Mouse (Mus musculus) MEL (cell line): ENCODE results near the gene Vamp8. TPM values are rescaled to one million over a fixed set of nuclear protein-coding genes. Genes with fewer than 3 reads are reported as not detected.

Experiments used
- DNase-seq: peaks from one replicate; pipeline ENCODE4 v3.0.0; 2011; ENCODE audit warnings: low read depth, low spot score
- H3K27ac ChIP-seq: 2 replicates; pipeline ENCODE4 v1.5.1; 2012; ENCODE audit warnings: low read depth, mild to moderate bottlenecking, control low read depth, low read length, moderate library complexity; ENCODE audit not compliant: control insufficient read depth
- H3K27me3 ChIP-seq, 2 experiments: fragments of 150-350 bp in 1 of 2; sonication (generic) in 1 of 2; 2 replicates each; pipeline ENCODE4 v1.6.1; 2012; ENCODE audit warnings: low read length in 2 of 2, mild to moderate bottlenecking in 2 of 2, improper control_type of control experiment in 1 of 2, moderate library complexity in 1 of 2; ENCODE audit not compliant: insufficient read depth in 2 of 2, control insufficient read depth in 1 of 2
- H3K36me3 ChIP-seq, 2 experiments: 2 replicates each; pipeline ENCODE4 v1.6.1; 2012 to 2014; ENCODE audit warnings: low read length in 2 of 2, improper control_type of control experiment in 1 of 2, inconsistent platforms in 1 of 2, mild to moderate bottlenecking in 1 of 2; ENCODE audit not compliant: insufficient read depth in 2 of 2, control insufficient read depth in 1 of 2
- H3K4me1 ChIP-seq, 2 experiments: fragments of 150-350 bp in 1 of 2; sonication (generic) in 1 of 2; 2 replicates each; pipeline ENCODE4 v1.6.1; 2012; ENCODE audit warnings: low read length in 2 of 2, improper control_type of control experiment in 1 of 2, mild to moderate bottlenecking in 1 of 2; ENCODE audit not compliant: insufficient read depth in 2 of 2, control insufficient read depth in 1 of 2
- H3K4me3 ChIP-seq, 2 experiments: fragments of 150-350 bp in 1 of 2; sonication (generic) in 1 of 2; 2 replicates each; pipeline ENCODE4 v1.5.1; 2012; ENCODE audit warnings: low read depth in 2 of 2, low read length in 2 of 2, mild to moderate bottlenecking in 2 of 2, moderate library complexity in 2 of 2, control low read depth in 1 of 2, improper control_type of control experiment in 1 of 2; ENCODE audit not compliant: control insufficient read depth in 1 of 2, insufficient read depth in 1 of 2
- H3K79me2 ChIP-seq: 2 replicates; pipeline ENCODE4 v1.6.1; 2012; ENCODE audit warnings: mild to moderate bottlenecking, low read length, moderate library complexity; ENCODE audit not compliant: control insufficient read depth, poor library complexity, insufficient read depth
- H3K9ac ChIP-seq: 2 replicates; pipeline ENCODE4 v1.6.1; 2012; ENCODE audit warnings: low read depth, mild to moderate bottlenecking, control low read depth, low read length, moderate library complexity; ENCODE audit not compliant: control insufficient read depth, poor library complexity, severe bottlenecking
- H3K9me3 ChIP-seq: fragments of 150-350 bp; sonication (generic); replicated peaks from 2 replicates; pipeline ENCODE4 v1.6.1; 2012; ENCODE audit warnings: mild to moderate bottlenecking, low read length, improper control_type of control experiment, moderate library complexity; ENCODE audit not compliant: insufficient read depth
- CHD2 ChIP-seq: IDR thresholded peaks from 2 replicates; pipeline ENCODE4 v1.6.1; 2011; ENCODE audit warnings: low read length, improper control_type of control experiment
- CTCF ChIP-seq, 3 experiments: IDR thresholded peaks in 2 of 3; conservative IDR thresholded peaks in 1 of 3; 2 replicates each; pipeline ENCODE4 v1.5.1; 2011 to 2012; ENCODE audit warnings: low read length in 3 of 3, low read depth in 2 of 3, mild to moderate bottlenecking in 2 of 3, improper control_type of control experiment in 1 of 3, inconsistent platforms in 1 of 3, mixed read lengths in 1 of 3, moderate library complexity in 1 of 3; ENCODE audit not compliant: control insufficient read depth in 1 of 3, insufficient read depth in 1 of 3, poor library complexity in 1 of 3, severe bottlenecking in 1 of 3
- EP300 ChIP-seq, 2 experiments: IDR thresholded peaks; 2 replicates each; pipeline ENCODE4 v1.6.1; 2011; ENCODE audit warnings: improper control_type of control experiment in 2 of 2, low read length in 2 of 2, low read depth in 1 of 2, mild to moderate bottlenecking in 1 of 2
- ETS1 ChIP-seq: IDR thresholded peaks from 2 replicates; pipeline ENCODE4 v1.6.1; 2012; ENCODE audit warnings: low read depth, mild to moderate bottlenecking, inconsistent platforms, low read length, improper control_type of control experiment, moderate library complexity
- GABPA ChIP-seq: IDR thresholded peaks from 2 replicates; pipeline ENCODE4 v1.6.1; 2012; ENCODE audit warnings: low read depth, mild to moderate bottlenecking, inconsistent platforms, low read length, improper control_type of control experiment, moderate library complexity
- GATA1 ChIP-seq: IDR thresholded peaks from 2 replicates; pipeline ENCODE4 v1.6.1; 2011; ENCODE audit warnings: low read depth, low read length, improper control_type of control experiment
- HCFC1 ChIP-seq: IDR thresholded peaks from 2 replicates; pipeline ENCODE4 v1.6.1; 2012; ENCODE audit warnings: low read depth, mild to moderate bottlenecking, inconsistent platforms, low read length, improper control_type of control experiment, moderate library complexity
- KAT2A ChIP-seq: conservative IDR thresholded peaks from 2 replicates; pipeline ENCODE4 v1.6.1; 2012; ENCODE audit warnings: low read depth, low read length, improper control_type of control experiment, inconsistent platforms
- MXI1 ChIP-seq: IDR thresholded peaks from 2 replicates; pipeline ENCODE4 v1.6.1; 2011; ENCODE audit warnings: mild to moderate bottlenecking, low read depth, low read length, improper control_type of control experiment
- MYC ChIP-seq: IDR thresholded peaks from 2 replicates; pipeline ENCODE4 v1.6.1; 2011; ENCODE audit warnings: low read depth, mild to moderate bottlenecking, low read length, improper control_type of control experiment, moderate library complexity
- POLR2A ChIP-seq, 2 experiments: IDR thresholded peaks; 2 replicates each; pipeline ENCODE4 v1.6.1; 2011 to 2012; ENCODE audit warnings: low read length in 2 of 2, mild to moderate bottlenecking in 2 of 2, control low read depth in 1 of 2, improper control_type of control experiment in 1 of 2, low read depth in 1 of 2, moderate library complexity in 1 of 2; ENCODE audit not compliant: control insufficient read depth in 1 of 2, insufficient read depth in 1 of 2, poor library complexity in 1 of 2
- POLR2AphosphoS5 ChIP-seq: IDR thresholded peaks from 2 replicates; pipeline ENCODE4 v1.6.1; 2012; ENCODE audit warnings: low read depth, borderline replicate concordance, mild to moderate bottlenecking, inconsistent platforms, low read length, moderate library complexity, mixed read lengths
- RAD21 ChIP-seq: IDR thresholded peaks from 2 replicates; pipeline ENCODE4 v1.6.1; 2011; ENCODE audit warnings: mild to moderate bottlenecking, low read depth, low read length, improper control_type of control experiment
- RCOR1 ChIP-seq: IDR thresholded peaks from 2 replicates; pipeline ENCODE4 v1.6.1; 2012; ENCODE audit warnings: low read depth, mild to moderate bottlenecking, inconsistent platforms, low read length, improper control_type of control experiment
- SIN3A ChIP-seq: IDR thresholded peaks from 2 replicates; pipeline ENCODE4 v1.6.1; 2012; ENCODE audit warnings: low read length, improper control_type of control experiment, inconsistent platforms
- SMC3 ChIP-seq: IDR thresholded peaks from 2 replicates; pipeline ENCODE4 v1.6.1; 2011; ENCODE audit warnings: low read depth, low read length, improper control_type of control experiment
- TAL1 ChIP-seq: IDR thresholded peaks from 2 replicates; pipeline ENCODE4 v1.6.1; 2012; ENCODE audit warnings: mild to moderate bottlenecking, inconsistent platforms, low read length, moderate library complexity, mixed read lengths
- TBP ChIP-seq: IDR thresholded peaks from 2 replicates; pipeline ENCODE4 v1.8.0; 2011; ENCODE audit warnings: low read depth, low read length, improper control_type of control experiment
- TCF12 ChIP-seq: IDR thresholded peaks from 2 replicates; pipeline ENCODE4 v1.6.1; 2014; ENCODE audit warnings: low read depth, mild to moderate bottlenecking, inconsistent platforms, low read length, improper control_type of control experiment, moderate library complexity
- UBTF ChIP-seq: IDR thresholded peaks from 2 replicates; pipeline ENCODE4 v1.6.1; 2012; ENCODE audit warnings: low read depth, mild to moderate bottlenecking, inconsistent platforms, low read length, improper control_type of control experiment, moderate library complexity, borderline replicate concordance; ENCODE audit not compliant: insufficient read depth
- ZC3H11A ChIP-seq: IDR thresholded peaks from 2 replicates; pipeline ENCODE4 v1.6.1; 2012; ENCODE audit warnings: low read depth, mild to moderate bottlenecking, inconsistent platforms, low read length, improper control_type of control experiment
- ZNF384 ChIP-seq: IDR thresholded peaks from 2 replicates; pipeline ENCODE4 v1.6.1; 2012; ENCODE audit warnings: low read depth, mild to moderate bottlenecking, inconsistent platforms, low read length, improper control_type of control experiment
- polyA plus RNA-seq, 2 experiments: library from polyadenylated mRNA; stranded (reverse) in 1 of 2; unstranded in 1 of 2; fragments of >175 nt in 1 of 2; fragments of >200 nt in 1 of 2; gene quantifications; 2 replicates each; pipeline versions ENCODE4 v1.2.1 to v1.2.4; 2012; ENCODE audit warnings: low replicate concordance in 2 of 2, low read depth in 1 of 2; ENCODE audit not compliant: insufficient read length in 2 of 2, insufficient read depth in 1 of 2, missing spikeins in 1 of 2
- total RNA-seq: library from RNA; depleted of rRNA; stranded (reverse); fragments of 300-350 nt; gene quantifications from 2 replicates; pipeline ENCODE4 v1.2.3, GENCODE M21; 2012

The Vamp8 gene
- total and polyA plus RNA-seq, 3 experiments: 164 to 179 TPM; not detected in 1

GRCm38 (mm10) chr6:72405356-72405755 is 14.9 kb upstream of the Vamp8 start:
- H3K9me3 ChIP-seq: no peaks in the 10 kb centered on the region
- H3K27ac ChIP-seq: no peak overlapping the region
- no peak for TF ChIP-seq ETS1
- no peak for DNase-seq
- no peaks in the 10 kb centered on the region for H3K79me2 ChIP-seq
- peaks cover 0 to 11% of the 10 kb centered on the region in 2 experiments; a peak in 2 of 4 replicates for H3K36me3 ChIP-seq
- H3K4me3 ChIP-seq: no peak overlapping the region
- no peaks in the 10 kb centered on the region for H3K27me3 ChIP-seq
- H3K9ac ChIP-seq: no peak overlapping the region
- H3K4me1 ChIP-seq: peaks cover 2 to 15% of the 10 kb centered on the region in 2 experiments; a peak in 3 of 4 replicates

- peak; percentile 89 for DNase-seq
- H3K9me3 ChIP-seq: no peaks in the 10 kb centered on the region
- peaks cover 0 to 8% of the 10 kb centered on the region in 2 experiments; a peak in 2 of 4 replicates for H3K36me3 ChIP-seq
- no peaks in the 10 kb centered on the region for H3K27me3 ChIP-seq
- 0 out of 2 replicates have a peak overlapping the region, but pooled peaks have one; percentile 30 for H3K9ac ChIP-seq
- TF ChIP-seq HCFC1 (0 out of 2 replicates have a peak, but pooled peaks have one; percentile 28), RAD21 (peak; percentile 81), POLR2AphosphoS5 (no peak), MYC (no peak), CHD2 (no peak), UBTF (no peak), SIN3A (no peak), ZNF384 (no peak), KAT2A (no peak), TCF12 (no peak), TBP (no peak), GATA1 (no peak), SMC3 (peak; percentile 70), GABPA (no peak), ZC3H11A (peak; percentile 58), EP300 (IDR thresholded peaks at IDR 0.05; ENCODE audit: low read depth in 1 of 2, low read length in 2 of 2) (no peak), TAL1 (no peak), RCOR1 (no peak), CTCF (IDR thresholded peaks at IDR 0.05 in 2 of 3, conservative IDR thresholded peaks at IDR 0.05 in 1 of 3; ENCODE audit: control insufficient read depth in 1 of 3, insufficient read depth in 1 of 3, low read depth in 2 of 3, low read length in 3 of 3, poor library complexity in 1 of 3, severe bottlenecking in 1 of 3) (peak; percentile 83 to 92 (median 86)), POLR2A (IDR thresholded peaks at IDR 0.05; ENCODE audit: control insufficient read depth in 1 of 2, insufficient read depth in 1 of 2, low read depth in 1 of 2, low read length in 2 of 2, poor library complexity in 1 of 2) (no peak), MXI1 (no peak)
- H3K27ac ChIP-seq: no peak overlapping the region
- no peaks in the 10 kb centered on the region for H3K79me2 ChIP-seq
- no peak overlapping the region for H3K4me3 ChIP-seq
- peaks cover 2 to 15% of the 10 kb centered on the region in 2 experiments; a peak in 3 of 4 replicates for H3K4me1 ChIP-seq
Observed at GRCm38 (mm10) chr6:72401875-72402274, 11.4 kb upstream of the Vamp8 start.
